Mouse (Mus musculus): Measurements from ENCODE around the gene Hecw2. TPM values are rescaled to one million over a fixed set of nuclear protein-coding genes. Genes with fewer than 3 reads are reported as not detected.

The Hecw2 gene
- total RNA-seq, 2 experiments from 2014 or later = 4.4 to 5.5 TPM

DNA sequence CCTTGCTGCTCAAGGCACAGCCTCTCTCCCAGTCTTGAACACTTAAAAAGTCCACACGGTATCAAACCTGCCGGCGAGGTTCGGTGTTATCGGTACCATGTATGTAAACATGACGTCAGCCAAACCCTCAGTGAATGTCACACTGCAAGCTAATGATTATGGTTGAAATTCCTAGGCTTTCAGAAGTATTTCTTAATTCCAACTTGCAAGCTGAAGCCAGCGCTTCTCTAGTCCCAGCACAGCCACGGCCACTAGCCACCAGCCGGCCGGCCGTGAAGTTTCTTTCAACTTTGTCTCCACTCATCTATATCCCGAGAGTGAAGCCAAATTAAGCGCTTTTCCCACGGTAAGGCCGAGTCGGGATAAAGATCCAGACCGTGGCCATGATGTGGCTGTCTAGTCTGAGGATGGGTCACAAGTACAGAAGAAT lies 410.7 kb downstream of the Hecw2 start:
- DNase-seq (ENCODE audit: low spot score) = peak; percentile 12

DNA sequence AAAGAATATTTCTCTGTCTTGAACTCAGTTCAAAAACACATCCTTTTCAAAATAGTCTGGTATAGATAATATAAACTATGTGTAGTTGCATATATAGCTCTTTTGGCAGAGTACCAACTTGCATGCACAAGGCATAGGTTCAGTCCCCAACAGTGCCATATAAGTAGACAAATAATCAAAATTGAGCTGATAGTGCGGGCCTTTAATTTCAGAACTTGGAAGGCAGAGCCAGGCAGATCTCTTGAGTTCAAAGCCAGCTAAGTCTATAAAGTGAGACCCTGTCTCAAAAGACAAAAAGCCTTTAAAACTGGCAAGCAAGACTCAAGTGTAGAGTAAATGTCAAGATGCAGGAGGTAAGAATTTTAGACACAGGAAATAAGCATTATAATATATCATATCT lies 412.0 kb downstream of the Hecw2 start:
- no peak for DNase-seq (ENCODE audit: low spot score)

GRCm38 (mm10) chr1:53782079-53782478 lies 412.9 kb downstream of the Hecw2 start:
- DNase-seq (ENCODE audit: low spot score) = no peak

DNA sequence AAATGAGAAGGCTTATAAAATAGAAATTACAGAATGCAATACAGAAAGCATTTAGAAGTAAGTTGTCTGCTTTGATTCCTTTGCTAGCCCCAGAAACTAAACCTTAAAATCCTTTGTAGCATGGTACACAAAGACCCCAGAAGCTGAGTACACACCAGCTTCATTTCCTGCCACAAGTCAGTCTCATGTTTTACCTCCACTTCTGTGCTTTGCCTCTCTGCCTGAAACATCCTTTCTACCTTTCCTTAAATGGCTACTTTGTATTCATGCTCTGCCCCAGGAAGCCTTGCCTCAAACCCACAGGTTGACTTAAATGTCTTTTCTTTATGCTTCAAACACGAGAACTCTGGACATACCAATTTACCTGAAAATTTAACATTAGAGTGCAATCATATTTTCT lies 413.7 kb downstream of the Hecw2 start:
- DNase-seq (ENCODE audit: low spot score) = no peak

DNA sequence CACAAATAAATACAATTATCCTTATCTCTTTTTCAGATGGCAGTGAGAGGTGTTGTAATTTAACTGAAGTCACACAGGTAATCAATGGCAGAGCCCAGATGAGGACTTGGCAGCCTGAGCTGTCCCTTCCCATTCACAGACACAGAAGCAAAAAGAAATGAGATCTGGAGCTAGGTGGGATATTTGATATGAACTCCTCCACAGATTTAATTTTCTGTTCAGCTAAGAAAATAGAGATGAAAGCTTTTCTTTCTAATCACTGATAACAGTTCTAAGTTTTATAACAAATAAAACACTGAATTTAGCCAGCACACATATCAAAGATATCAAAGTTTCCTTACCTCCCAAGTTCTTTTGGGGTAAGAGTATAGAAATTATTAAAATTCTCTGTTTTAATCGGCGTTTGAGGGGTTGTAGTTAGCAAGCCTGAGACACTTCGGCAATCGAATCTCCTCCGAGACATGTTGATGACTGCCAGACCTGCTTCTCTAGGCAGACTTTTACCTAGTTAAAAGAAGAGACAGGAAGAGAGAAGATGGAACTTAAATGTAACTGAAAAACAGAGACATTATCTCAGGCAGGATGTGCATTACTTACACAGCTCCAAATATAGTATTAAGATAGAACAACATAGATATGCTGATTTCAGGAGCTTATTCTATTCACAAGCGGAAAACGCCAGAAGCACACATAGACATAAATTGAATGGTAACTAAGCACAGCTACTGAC lies 418.6 kb downstream of the Hecw2 start:
- DNase-seq (ENCODE audit: low spot score) = no peak

DNA sequence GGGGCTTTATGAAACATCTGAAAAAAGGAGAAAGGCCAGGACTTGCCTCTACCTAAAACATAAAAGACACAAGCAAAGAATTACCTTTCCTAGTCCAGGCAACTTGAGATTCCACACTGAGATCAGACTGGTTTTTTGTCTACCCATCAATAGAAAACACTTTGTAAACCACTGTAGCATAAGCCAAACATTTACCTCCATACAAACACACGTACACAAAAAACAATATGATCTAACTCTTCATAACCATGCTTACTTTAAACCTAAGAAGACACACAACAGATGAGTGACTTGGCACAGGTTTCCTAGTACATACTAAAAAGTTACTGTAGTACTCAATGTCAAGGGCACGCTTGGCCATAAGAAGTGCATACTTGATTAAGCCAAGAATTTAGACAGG lies 419.4 kb downstream of the Hecw2 start:
- no peak for DNase-seq (ENCODE audit: low spot score)

DNA sequence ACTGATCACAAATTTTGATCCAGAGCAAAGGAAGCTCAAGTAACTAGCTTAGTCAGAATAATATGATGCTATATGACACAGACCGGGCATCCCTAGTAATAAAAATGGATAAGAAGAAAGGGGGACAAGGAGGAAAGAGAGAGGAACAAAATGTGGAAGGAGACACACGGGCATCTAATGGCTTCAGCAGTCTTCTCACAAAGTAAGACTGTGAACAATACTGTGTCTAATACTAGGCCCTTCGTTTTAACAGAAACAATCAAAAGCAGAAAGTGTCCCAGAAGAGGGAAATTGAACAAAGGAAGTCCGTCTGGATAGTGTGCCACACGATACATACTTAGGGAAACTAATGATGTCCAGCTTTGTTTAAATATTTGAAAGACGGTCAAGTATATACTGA lies 419.9 kb downstream of the Hecw2 start:
- DNase-seq (ENCODE audit: low spot score) = no peak

DNA sequence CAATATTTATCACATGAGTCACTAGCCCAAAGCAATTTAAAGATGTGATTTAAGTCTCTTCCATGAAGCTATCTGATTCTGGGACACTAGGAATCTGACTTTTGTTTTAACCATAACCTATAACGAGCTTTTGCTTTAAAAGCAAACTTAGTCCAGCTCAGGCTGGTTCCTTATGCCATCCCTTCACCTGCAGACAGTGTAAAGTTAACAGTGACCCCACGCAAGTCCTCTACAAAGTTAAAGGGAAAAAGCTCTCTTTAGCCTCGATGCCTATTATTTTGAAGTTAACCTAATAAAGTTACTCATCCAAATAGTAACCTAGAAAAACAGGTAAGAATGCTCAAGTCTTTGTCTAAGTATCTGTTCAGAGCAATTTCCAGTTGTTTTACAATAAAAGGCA lies 420.4 kb downstream of the Hecw2 start:
- DNase-seq (ENCODE audit: low spot score) = no peak

GRCm38 (mm10) chr1:53773994-53774393 lies 421.0 kb downstream of the Hecw2 start:
- DNase-seq (ENCODE audit: low spot score) = no peak

DNA sequence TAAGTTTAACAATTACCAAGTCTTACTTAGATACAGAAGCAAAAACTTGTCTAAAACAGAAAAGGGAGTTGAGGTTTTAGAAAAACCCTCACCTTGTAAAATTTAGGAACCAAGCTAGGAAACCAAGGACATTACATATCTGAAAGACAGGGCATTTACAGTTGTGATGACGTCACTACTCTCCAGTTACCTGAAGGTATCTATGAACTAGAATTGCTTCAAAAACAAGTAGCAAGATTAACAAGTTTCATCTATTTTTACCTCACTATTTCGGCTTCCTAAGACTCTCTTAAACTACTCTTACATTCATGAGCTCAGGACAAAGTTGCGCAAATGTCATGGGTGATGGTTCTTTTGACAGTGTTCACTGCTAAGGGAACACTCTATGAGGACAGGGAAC lies 422.0 kb downstream of the Hecw2 start:
- no peak for DNase-seq (ENCODE audit: low spot score)

DNA sequence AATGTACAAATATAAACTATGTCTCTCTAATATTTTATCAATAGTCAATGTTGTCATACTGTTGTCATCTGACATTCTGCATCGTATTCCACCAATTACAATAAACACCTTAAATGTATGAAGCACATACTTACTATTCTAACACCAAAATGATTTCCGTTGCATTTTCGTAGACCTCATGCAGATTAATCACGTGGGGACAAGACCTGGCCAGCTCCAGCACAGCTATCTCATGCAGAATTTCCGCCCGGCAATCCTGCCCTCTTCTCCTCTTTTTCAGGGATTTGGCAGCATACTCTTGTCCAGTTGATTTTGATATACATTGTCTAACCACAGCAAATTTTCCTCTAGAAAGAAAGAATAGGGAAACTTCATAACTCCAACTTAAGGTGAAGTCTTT lies 423.5 kb downstream of the Hecw2 start:
- DNase-seq (ENCODE audit: low spot score) = no peak

DNA sequence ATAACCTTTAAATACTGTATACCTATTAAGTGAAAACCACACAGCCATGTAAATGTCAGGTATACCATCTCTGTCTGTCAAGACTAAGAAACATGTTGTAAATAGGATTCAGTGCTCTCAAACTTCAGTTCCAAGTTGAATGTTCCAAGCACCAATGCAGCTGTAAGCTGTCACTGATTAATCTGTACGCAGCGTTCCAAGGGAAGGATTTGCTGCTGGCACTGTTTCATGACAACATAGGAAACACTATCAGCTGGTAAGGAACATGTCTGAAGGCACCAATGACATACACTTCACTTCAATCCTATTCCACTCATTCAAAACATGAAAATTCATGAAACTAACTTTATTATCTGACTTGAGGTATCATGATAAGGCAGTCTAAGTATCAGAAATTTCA lies 428.9 kb downstream of the Hecw2 start:
- no peak for DNase-seq (ENCODE audit: low spot score)

DNA sequence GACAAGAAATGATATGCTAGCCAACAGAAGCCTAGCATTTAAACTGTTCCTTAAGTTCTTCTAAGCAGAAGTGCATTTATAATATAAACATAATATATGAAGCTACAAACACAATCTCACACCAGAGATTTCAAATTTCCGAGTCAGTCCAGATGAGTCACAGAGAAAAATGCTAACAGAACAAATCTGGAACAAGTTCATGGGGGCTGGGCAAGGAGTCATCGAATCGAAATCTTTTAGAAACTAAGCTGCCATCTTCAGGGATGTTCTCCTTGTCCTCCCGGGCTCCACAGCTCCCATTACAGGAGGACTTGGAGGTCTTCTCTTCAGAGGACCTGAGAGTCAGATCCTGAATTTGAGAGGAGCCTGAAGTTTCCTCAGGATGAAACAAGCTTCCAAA lies 437.7 kb downstream of the Hecw2 start:
- no peak for DNase-seq (ENCODE audit: low spot score)

Small RNAs within 50 kb of the gene (microRNA-seq; reads per million reads assigned to microRNA genes)
- gene Mir7681 = not detected

Other genes with a start within 250 kb of the Hecw2 start
- gene Ccdc150, start 55.5 kb upstream of the Hecw2 start, total RNA-seq (2021) = under 1 TPM in 1 of 2 experiments, not detected in 1; 0.23 TPM
- 1 to 10 TPM; 8.3 to 9.5 TPM for gene Gtf3c3, start 243.8 kb upstream of the Hecw2 start, total RNA-seq (2021)